12 mouse cellular contexts compared by ENCODE assay signal in the genomic region with DNA sequence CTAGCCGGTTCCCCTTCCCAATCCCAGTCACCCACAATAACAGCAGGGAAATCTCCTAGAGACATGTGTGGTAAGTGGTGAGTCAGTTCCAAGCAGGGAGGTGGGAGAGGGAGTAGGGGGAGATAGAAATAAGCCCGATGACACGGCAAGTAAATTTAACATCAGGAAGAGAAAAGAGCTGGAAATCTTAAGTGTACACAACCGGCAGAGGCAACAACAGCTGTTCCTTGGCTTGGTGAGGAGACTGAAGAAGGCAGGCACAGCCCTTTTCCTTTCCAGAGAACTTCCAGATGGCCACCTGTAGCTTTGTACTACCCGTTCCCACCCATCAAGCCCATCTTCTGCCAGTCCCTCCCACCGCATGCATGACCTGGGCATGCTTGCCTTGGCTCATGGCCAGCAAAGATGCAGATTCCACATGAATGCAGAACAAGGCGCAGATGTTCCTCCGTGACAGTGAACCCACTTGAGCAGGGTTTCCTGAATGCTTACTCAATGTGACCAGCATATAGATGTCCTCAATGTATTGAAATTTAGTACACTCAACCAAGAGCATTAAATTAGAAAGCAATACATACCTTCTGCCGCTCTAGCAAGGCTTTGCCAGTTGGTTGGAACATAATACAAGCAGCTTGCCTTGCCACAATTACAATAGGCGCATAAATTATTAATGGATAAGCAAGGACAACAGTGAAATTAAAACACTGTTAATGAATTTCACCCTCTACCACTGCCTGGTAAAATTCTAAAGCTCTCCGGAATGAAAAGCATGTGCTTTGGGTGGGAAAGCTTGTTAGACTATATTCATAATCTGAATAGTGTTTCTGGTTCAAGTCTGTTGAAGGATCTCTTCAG.
A peak's percentile ranks its signal among the peaks of the same experiment; 100 is the strongest.
DNase-seq lines count a peak whose midpoint lies in the region; ATAC-seq and TF ChIP-seq lines count a peak whose summit lies in the region.
"Had no signal": no experiment of that assay in that cellular context is flagged by ENCODE, and none has a peak within 500 bp of the region (broad histone marks: within the 10 kb centered on the region; RNA-seq: fewer than 3 reads in every experiment).

No protein-coding gene starts in this region.

- no peak overlapping the region for H3K4me2 ChIP-seq in kidney, postnatal 0 days (ENCODE audit: low read length)
- no peak overlapping the region for H3K4me2 ChIP-seq in kidney, embryonic 15.5 days
- H3K4me2 ChIP-seq in forebrain, postnatal 0 days (ENCODE audit: low read depth), result no peak overlapping the region
- H3K4me2 ChIP-seq: embryonic facial prominence, embryonic 13.5 days; heart, embryonic 15.5 days had no signal

- no peak overlapping the region for H3K27ac ChIP-seq in kidney, postnatal 0 days
- H3K27ac ChIP-seq in kidney, embryonic 15.5 days, result no peak overlapping the region
- no peak overlapping the region for H3K27ac ChIP-seq in forebrain, postnatal 0 days (ENCODE audit: low read depth, low read length)
- H3K27ac ChIP-seq: embryonic facial prominence, embryonic 13.5 days; heart, embryonic 15.5 days had no signal

- H3K4me1 ChIP-seq in kidney, postnatal 0 days (replicated peaks; ENCODE audit: insufficient read depth, low read length), result no peaks in the 10 kb centered on the region
- H3K4me1 ChIP-seq in kidney, embryonic 15.5 days, result no peaks in the 10 kb centered on the region
- no peaks in the 10 kb centered on the region for H3K4me1 ChIP-seq in forebrain, postnatal 0 days (ENCODE audit: insufficient read depth)
- H3K4me1 ChIP-seq: embryonic facial prominence, embryonic 13.5 days; heart, embryonic 15.5 days had no signal

- 66% methylated on average over 11 of the region's 11 CpGs for WGBS in kidney, postnatal 0 days
- 67% methylated on average over 11 of the region's 11 CpGs for WGBS in kidney, embryonic 15.5 days
- 41% methylated on average over 11 of the region's 11 CpGs for WGBS in forebrain, postnatal 0 days

- no peak overlapping the region for H3K9ac ChIP-seq in kidney, postnatal 0 days (ENCODE audit: low read depth, low read length)
- no peak overlapping the region for H3K9ac ChIP-seq in kidney, embryonic 15.5 days
- no peak overlapping the region for H3K9ac ChIP-seq in forebrain, postnatal 0 days
- H3K9ac ChIP-seq: embryonic facial prominence, embryonic 13.5 days; heart, embryonic 15.5 days had no signal

- no peak for TF ChIP-seq CTCF in kidney, postnatal 0 days (IDR thresholded peaks at IDR 0.05; ENCODE audit: low read depth)
- no peak for TF ChIP-seq CTCF in forebrain, postnatal 0 days (IDR thresholded peaks at IDR 0.05; ENCODE audit: low read depth)

- peak; percentile 3 for DNase-seq in kidney, postnatal 0 days (ENCODE audit: low spot score)
- DNase-seq in forebrain, postnatal 0 days, result peak; percentile 36
- DNase-seq in layer of hippocampus, adult 9-10 months (ENCODE audit: low spot score), result peak; percentile 20
- peak; percentile 45 to 50 for DNase-seq in right cerebral cortex, adult 2 months (ENCODE audit: low spot score in 2 of 2)
- no peak for DNase-seq in gastrocnemius, adult 8-10 months (ENCODE audit: low spot score in 2 of 2)
- DNase-seq in adrenal gland, postnatal 14 days, result no peak
- no peak for DNase-seq in kidney, postnatal 14 days
- DNase-seq: adrenal gland, postnatal 10 days had no signal

- no peak overlapping the region for H3K4me3 ChIP-seq in kidney, postnatal 0 days (replicated peaks; ENCODE audit: low read depth, low read length)
- H3K4me3 ChIP-seq in kidney, embryonic 15.5 days (replicated peaks), result no peak overlapping the region
- no peak overlapping the region for H3K4me3 ChIP-seq in forebrain, postnatal 0 days (ENCODE audit: low read depth, low read length)
- H3K4me3 ChIP-seq: embryonic facial prominence, embryonic 13.5 days; heart, embryonic 15.5 days had no signal

- H3K27me3 ChIP-seq in kidney, postnatal 0 days (ENCODE audit: insufficient read depth, low read length), result no peaks in the 10 kb centered on the region
- H3K27me3 ChIP-seq in kidney, embryonic 15.5 days, result no peaks in the 10 kb centered on the region
- H3K27me3 ChIP-seq in forebrain, postnatal 0 days (ENCODE audit: insufficient read depth, low read length), result no peaks in the 10 kb centered on the region
- H3K27me3 ChIP-seq: CH12.LX; embryonic facial prominence, embryonic 13.5 days; heart, embryonic 15.5 days had no signal

- no peaks in the 10 kb centered on the region for H3K36me3 ChIP-seq in kidney, postnatal 0 days (ENCODE audit: insufficient read depth, low read length)
- no peaks in the 10 kb centered on the region for H3K36me3 ChIP-seq in kidney, embryonic 15.5 days
- H3K36me3 ChIP-seq in forebrain, postnatal 0 days (ENCODE audit: insufficient read depth), result no peaks in the 10 kb centered on the region
- H3K36me3 ChIP-seq: embryonic facial prominence, embryonic 13.5 days; heart, embryonic 15.5 days had no signal

- no peaks in the 10 kb centered on the region for H3K9me3 ChIP-seq in kidney, postnatal 0 days (replicated peaks; ENCODE audit: low read length)
- H3K9me3 ChIP-seq in kidney, embryonic 15.5 days (replicated peaks), result no peaks in the 10 kb centered on the region
- H3K9me3 ChIP-seq in forebrain, postnatal 0 days (ENCODE audit: low read length), result no peaks in the 10 kb centered on the region
- H3K9me3 ChIP-seq: embryonic facial prominence, embryonic 13.5 days; heart, embryonic 15.5 days had no signal

- ATAC-seq in kidney, postnatal 0 days (replicated peaks; ENCODE audit: low FRiP score, low read depth), result no peak
- no peak for ATAC-seq in kidney, embryonic 15.5 days (replicated peaks; ENCODE audit: low FRiP score)
- peak; percentile 84 for ATAC-seq in forebrain, postnatal 0 days

Comparison
In these comparisons a context has a peak if more than half of its experiments do, and no peak if none do; other contexts are left out.
1. DNase-seq: peak in kidney, postnatal 0 days (single experiment), forebrain, postnatal 0 days (single experiment), layer of hippocampus, adult 9-10 months (single experiment) and right cerebral cortex, adult 2 months (2 of 2); none in gastrocnemius, adult 8-10 months (0 of 2), adrenal gland, postnatal 14 days (single experiment) and kidney, postnatal 14 days (single experiment).